Mouse (Mus musculus) forebrain, embryonic 11.5 days (tissue): ENCODE results near the gene Vmn1r211. TPM values are rescaled to one million over a fixed set of nuclear protein-coding genes. Genes with fewer than 3 reads are reported as not detected.
"Not testable (repeated sequence)": the region's sequence is repeated elsewhere in the genome, so short reads cannot be mapped to it uniquely, and the experiment has no call there.

Experiments
- ATAC-seq: fragments of 200-750 bp; cut with Nextera tagmentation; replicated peaks from 2 replicates; pipeline ENCODE4 v1.8.0; 2017; ENCODE audit warnings: moderate TSS enrichment; ENCODE audit not compliant: low FRiP score
- DNase-seq: peaks from one replicate; pipeline ENCODE4 v3.0.0-alpha.2; 2017; ENCODE audit warnings: low spot score
- H3K27ac ChIP-seq: fragments of 300-500 bp; sonication (generic); 2 replicates; pipeline ENCODE4 v1.5.1; 2014; ENCODE audit warnings: low read depth, low read length
- H3K27me3 ChIP-seq: fragments of 300-500 bp; sonication (generic); 2 replicates; pipeline ENCODE4 v1.6.1; 2014; ENCODE audit warnings: mild to moderate bottlenecking, low read length, mixed read lengths; ENCODE audit not compliant: control insufficient read depth, insufficient read depth
- H3K36me3 ChIP-seq: fragments of 300-500 bp; sonication (generic); 2 replicates; pipeline ENCODE4 v1.6.1; 2014; ENCODE audit warnings: mild to moderate bottlenecking, low read length, moderate library complexity, mixed read lengths; ENCODE audit not compliant: control insufficient read depth, insufficient read depth
- H3K4me1 ChIP-seq: fragments of 300-500 bp; sonication (generic); replicated peaks from 2 replicates; pipeline ENCODE4 v1.6.1; 2014; ENCODE audit warnings: low read length, mixed read lengths; ENCODE audit not compliant: control insufficient read depth, insufficient read depth
- H3K4me2 ChIP-seq: fragments of 300-500 bp; sonication (generic); 2 replicates; pipeline ENCODE4 v1.6.1; 2014; ENCODE audit warnings: low read depth, mild to moderate bottlenecking, low read length, moderate library complexity, mixed read lengths; ENCODE audit not compliant: severe bottlenecking
- H3K4me3 ChIP-seq: fragments of 300-500 bp; sonication (generic); 2 replicates; pipeline ENCODE4 v1.5.1; 2014; ENCODE audit warnings: low read depth, low read length
- H3K9ac ChIP-seq: fragments of 300-500 bp; sonication (generic); 2 replicates; pipeline ENCODE4 v1.6.1; 2014; ENCODE audit warnings: low read length
- H3K9me3 ChIP-seq: fragments of 300-500 bp; sonication (generic); 2 replicates; pipeline ENCODE4 v1.6.1; 2016; ENCODE audit warnings: low read length, mixed read lengths; ENCODE audit not compliant: control insufficient read depth
- WGBS: fragments of 180-500 bp; shearing (Covaris S2); extraction: QIAGEN DNeasy Blood & Tissue Kit; methylation state at CpG from one replicate; pipeline ENCODE4 v1.1.7; 2014; 5-methylcytosine and 5-hydroxymethylcytosine counted together
- polyA plus RNA-seq: library from polyadenylated mRNA; unstranded; fragments of >200 nt; fragmentation: Nextera tagmentation; extraction: Ambion mirVana; gene quantifications from 2 replicates; pipeline ENCODE4 v1.2.1, GENCODE M21; 2014

The Vmn1r211 gene
- polyA plus RNA-seq = not detected in 2 replicates

- Histone ChIP-seq H3K4me2 (no peak within 1 kb of the TSS), H3K27me3 (no peaks in the 10 kb centered on the region), H3K36me3 (no peaks in the 10 kb centered on the region), H3K9ac (no peak within 1 kb of the TSS), H3K9me3 (no peaks in the 10 kb centered on the region), H3K4me3 (no peak within 1 kb of the TSS), H3K27ac (no peak within 1 kb of the TSS), H3K4me1 (no peaks in the 10 kb centered on the region)
- DNase-seq = no peak
- ATAC-seq = no peak
- WGBS = 84% methylated on average over 1 of the region's 1 CpGs
Observed at GRCm38 (mm10) chr13:22857461-22857860, at the start of gene Vmn1r211. Gene Vmn1r211 (minus strand): TSS chr13:22857561.

GRCm38 (mm10) chr13:22884105-22884504, 26.7 kb upstream of the Vmn1r211 start, which contains the start of gene Vmn1r212:
Gene Vmn1r212 (minus strand): TSS chr13:22884205.
- Histone ChIP-seq H3K36me3 (no peaks in the 10 kb centered on the region), H3K27ac (no peak within 1 kb of the TSS), H3K4me1 (no peaks in the 10 kb centered on the region), H3K4me2 (no peak within 1 kb of the TSS), H3K27me3 (no peaks in the 10 kb centered on the region), H3K4me3 (no peak within 1 kb of the TSS), H3K9ac (no peak within 1 kb of the TSS), H3K9me3 (no peaks in the 10 kb centered on the region)
- DNase-seq (no peak), ATAC-seq (no peak)
- 87% methylated on average over 4 of the region's 4 CpGs for WGBS

GRCm38 (mm10) chr13:22879257-22879656, 21.9 kb upstream of the Vmn1r211 start:
- no peaks in the 10 kb centered on the region for H3K9me3 ChIP-seq
- no peak overlapping the region for H3K4me2 ChIP-seq
- ATAC-seq = no peak
- DNase-seq = no peak
- H3K27ac ChIP-seq = no peak overlapping the region
- no peak overlapping the region for H3K4me3 ChIP-seq
- WGBS = 91% methylated on average over 1 of the region's 1 CpGs
- no peak overlapping the region for H3K9ac ChIP-seq
- H3K36me3 ChIP-seq = no peaks in the 10 kb centered on the region
- H3K4me1 ChIP-seq = no peaks in the 10 kb centered on the region
- H3K27me3 ChIP-seq = no peaks in the 10 kb centered on the region

GRCm38 (mm10) chr13:22854760-22855159, 2.6 kb downstream of the Vmn1r211 start:
- Histone ChIP-seq H3K4me3 (no peak overlapping the region), H3K27ac (no peak overlapping the region), H3K9ac (no peak overlapping the region), H3K4me1 (no peaks in the 10 kb centered on the region), H3K4me2 (no peak overlapping the region), H3K36me3 (no peaks in the 10 kb centered on the region), H3K27me3 (no peaks in the 10 kb centered on the region), H3K9me3 (no peaks in the 10 kb centered on the region)
- DNase-seq (no peak), ATAC-seq (no peak)
- WGBS = 73% methylated on average over 4 of the region's 4 CpGs

GRCm38 (mm10) chr13:22846798-22847197, 10.6 kb downstream of the Vmn1r211 start:
- Histone ChIP-seq H3K4me1 (no peaks in the 10 kb centered on the region), H3K27ac (no peak overlapping the region), H3K9me3 (no peaks in the 10 kb centered on the region), H3K36me3 (no peaks in the 10 kb centered on the region), H3K4me3 (no peak overlapping the region), H3K9ac (no peak overlapping the region), H3K4me2 (no peak overlapping the region), H3K27me3 (no peaks in the 10 kb centered on the region)
- DNase-seq (no peak), ATAC-seq (no peak)
- 83% methylated on average over 1 of the region's 1 CpGs for WGBS

- H3K27ac ChIP-seq, H3K9ac ChIP-seq, H3K27me3 ChIP-seq, H3K4me1 ChIP-seq, H3K4me2 ChIP-seq, DNase-seq, H3K36me3 ChIP-seq, H3K9me3 ChIP-seq, ATAC-seq, H3K4me3 ChIP-seq: not testable (repeated sequence)
- 53% methylated on average over 3 of the region's 3 CpGs for whole genome bisulfite sequencing
Observed at GRCm38 (mm10) chr13:22844304-22844703, 13.1 kb downstream of the Vmn1r211 start.

- Histone ChIP-seq H3K27me3 (no peaks in the 10 kb centered on the region), H3K27ac (no peak within 1 kb of the TSS), H3K9me3 (no peaks in the 10 kb centered on the region), H3K9ac (no peak within 1 kb of the TSS), H3K36me3 (no peaks in the 10 kb centered on the region), H3K4me1 (no peaks in the 10 kb centered on the region), H3K4me2 (no peak within 1 kb of the TSS), H3K4me3 (no peak within 1 kb of the TSS)
- ATAC-seq = no peak
- 67% methylated on average over 4 of the region's 4 CpGs for WGBS
- DNase-seq = no peak
Observed at GRCm38 (mm10) chr13:22831248-22831647, 26.1 kb downstream of the Vmn1r211 start, which contains the start of gene Vmn1r210. Gene Vmn1r210 (minus strand): TSS chr13:22831348.

GRCm38 (mm10) chr13:22829395-22829794, 28.0 kb downstream of the Vmn1r211 start:
- DNase-seq, H3K36me3 ChIP-seq, H3K4me1 ChIP-seq, H3K4me2 ChIP-seq, H3K27me3 ChIP-seq, ATAC-seq, H3K9me3 ChIP-seq, H3K27ac ChIP-seq, H3K4me3 ChIP-seq, H3K9ac ChIP-seq: not testable (repeated sequence)
- WGBS = 39% methylated on average over 7 of the region's 7 CpGs

- not testable (repeated sequence) for H3K4me2 ChIP-seq, H3K27me3 ChIP-seq, ATAC-seq, H3K27ac ChIP-seq, H3K9me3 ChIP-seq, DNase-seq, H3K9ac ChIP-seq, H3K36me3 ChIP-seq, H3K4me1 ChIP-seq, H3K4me3 ChIP-seq
- 90% methylated on average over 1 of the region's 1 CpGs for WGBS
Observed at GRCm38 (mm10) chr13:22821601-22822000, 35.8 kb downstream of the Vmn1r211 start.
